Mouse (Mus musculus) midbrain, postnatal 0 days (tissue): ENCODE measurements around the gene Pafah2. TPM values are rescaled to one million over a fixed set of nuclear protein-coding genes. Genes with fewer than 3 reads are reported as not detected.
"Not testable (repeated sequence)": the region's sequence is repeated elsewhere in the genome, so short reads cannot be mapped to it uniquely, and the experiment has no call there.

ENCODE experiments used
- ATAC-seq: fragments of 200-750 bp; cut with Nextera tagmentation; 2 replicates; pipeline ENCODE4 v1.8.0; 2017; ENCODE audit warnings: moderate number of reproducible peaks, mild to moderate bottlenecking, moderate TSS enrichment, moderate library complexity; ENCODE audit not compliant: low FRiP score
- DNase-seq: peaks from one replicate; pipeline ENCODE4 v3.0.0-alpha.2; 2015; ENCODE audit warnings: low spot score
- H3K27ac ChIP-seq: fragments of 300-500 bp; sonication (generic); 2 replicates; pipeline ENCODE4 v1.5.1; 2014; ENCODE audit warnings: low read depth, mild to moderate bottlenecking, low read length, mixed read lengths
- H3K27me3 ChIP-seq: fragments of 300-500 bp; sonication (generic); 2 replicates; pipeline ENCODE4 v1.6.1; 2014; ENCODE audit warnings: low read length, control low read depth, mixed read lengths; ENCODE audit not compliant: insufficient read depth
- H3K36me3 ChIP-seq: fragments of 300-500 bp; sonication (generic); 2 replicates; pipeline ENCODE4 v1.6.1; 2014; ENCODE audit warnings: low read length, control low read depth, mixed read lengths; ENCODE audit not compliant: insufficient read depth
- H3K4me1 ChIP-seq: fragments of 300-500 bp; sonication (generic); 2 replicates; pipeline ENCODE4 v1.6.1; 2014; ENCODE audit warnings: mild to moderate bottlenecking, control low read depth, antibody characterized with exemption, low read length, mixed read lengths; ENCODE audit not compliant: insufficient read depth
- H3K4me2 ChIP-seq: fragments of 300-500 bp; sonication (generic); 2 replicates; pipeline ENCODE4 v1.6.1; 2014; ENCODE audit warnings: low read depth, mild to moderate bottlenecking, low read length, mixed read lengths; ENCODE audit not compliant: poor library complexity, severe bottlenecking
- H3K4me3 ChIP-seq: fragments of 300-500 bp; sonication (generic); 2 replicates; pipeline ENCODE4 v1.5.1; 2014; ENCODE audit warnings: low read depth, mild to moderate bottlenecking, low read length, moderate library complexity
- H3K9ac ChIP-seq: fragments of 300-500 bp; sonication (generic); replicated peaks from 2 replicates; pipeline ENCODE4 v1.6.1; 2014; ENCODE audit warnings: mild to moderate bottlenecking, low read length, moderate library complexity, mixed read lengths; ENCODE audit not compliant: poor library complexity, severe bottlenecking
- H3K9me3 ChIP-seq: fragments of 300-500 bp; sonication (generic); 2 replicates; pipeline ENCODE4 v1.6.1; 2016; ENCODE audit warnings: low read length, control low read depth
- CTCF ChIP-seq: IDR thresholded peaks from 2 replicates; pipeline ENCODE4 v1.5.1; 2016; ENCODE audit warnings: antibody characterized with exemption, mild to moderate bottlenecking
- WGBS: fragments of 180-500 bp; shearing (Covaris S2); extraction: QIAGEN DNeasy Blood & Tissue Kit; methylation state at CpG from one replicate; pipeline ENCODE4 v1.1.7; 2014; 5-methylcytosine and 5-hydroxymethylcytosine counted together
- polyA plus RNA-seq: library from polyadenylated mRNA; unstranded; fragments of >200 nt; fragmentation: Nextera tagmentation; extraction: Ambion mirVana; gene quantifications from 2 replicates; pipeline ENCODE4 v1.2.1, GENCODE M21; 2015
- total RNA-seq: library from RNA; depleted of rRNA; stranded (reverse); fragments of >200 nt; gene quantifications from 2 replicates; pipeline ENCODE4 v1.2.3, GENCODE M21; 2014

Pafah2 gene
- total and polyA plus RNA-seq, 2 experiments from 2014 or later = 5.7 to 8.3 TPM

DNA sequence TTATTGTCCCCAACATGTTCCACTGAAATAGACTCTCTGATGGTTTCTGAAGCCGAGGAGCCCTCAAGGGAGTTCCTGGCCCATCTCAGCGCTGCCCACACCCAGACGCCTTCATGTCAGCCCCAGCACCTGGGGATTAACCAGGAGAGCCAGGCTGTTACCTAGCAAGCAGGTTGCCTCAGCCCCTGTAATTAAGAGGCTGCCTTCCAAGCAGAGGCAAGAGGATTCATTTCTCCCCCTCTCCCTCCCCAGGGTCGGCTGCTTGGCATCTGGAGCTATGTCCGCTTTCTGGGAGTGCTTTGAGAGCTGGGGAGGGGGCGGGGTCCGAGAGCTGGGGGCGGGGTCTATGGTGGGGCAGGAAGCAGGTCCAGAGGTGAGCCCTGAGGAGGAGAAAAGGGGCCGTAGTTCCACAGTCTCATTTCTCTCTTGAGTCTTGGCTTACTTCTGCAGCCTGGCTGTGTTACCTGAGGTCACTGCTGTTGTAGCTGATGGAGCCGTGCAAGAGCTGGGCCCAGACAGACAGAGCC lies 18.0 kb upstream of the Pafah2 start:
- Histone ChIP-seq H3K9me3 (no peaks in the 10 kb centered on the region), H3K36me3 (no peaks in the 10 kb centered on the region), H3K4me2 (no peak overlapping the region), H3K27ac (no peak overlapping the region), H3K4me1 (no peaks in the 10 kb centered on the region), H3K27me3 (no peaks in the 10 kb centered on the region), H3K4me3 (no peak overlapping the region), H3K9ac (no peak overlapping the region)
- ATAC-seq (no peak), DNase-seq (no peak)
- 45% methylated on average over 10 of the region's 10 CpGs for WGBS
- no peak for TF ChIP-seq CTCF

DNA sequence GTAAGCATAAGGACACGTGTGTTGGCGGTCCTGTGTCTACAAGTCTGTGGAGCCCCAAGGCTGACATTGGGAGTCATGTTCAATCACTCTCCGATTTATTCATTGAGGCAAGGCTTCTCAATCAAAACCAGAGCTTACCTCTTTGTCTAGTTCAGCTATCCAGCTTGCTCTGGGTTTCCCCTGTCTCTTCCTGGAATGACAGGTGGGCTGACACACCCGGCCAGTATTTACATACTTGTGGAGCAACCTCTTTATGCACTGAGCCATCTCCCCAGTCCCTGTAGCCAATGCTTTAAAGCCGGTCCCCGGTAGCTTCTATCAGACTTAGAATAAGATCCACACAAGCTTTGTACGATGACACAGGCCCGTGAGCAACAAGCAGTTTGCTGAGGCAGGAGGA lies 16.6 kb upstream of the Pafah2 start:
- no peak overlapping the region for H3K4me2 ChIP-seq
- no peak overlapping the region for H3K4me3 ChIP-seq
- ATAC-seq = no peak
- DNase-seq = no peak
- no peaks in the 10 kb centered on the region for H3K36me3 ChIP-seq
- WGBS = 85% methylated on average over 8 of the region's 8 CpGs
- no peaks in the 10 kb centered on the region for H3K4me1 ChIP-seq
- no peak for TF ChIP-seq CTCF
- H3K9ac ChIP-seq = no peak overlapping the region
- no peaks in the 10 kb centered on the region for H3K27me3 ChIP-seq
- H3K9me3 ChIP-seq = no peaks in the 10 kb centered on the region
- no peak overlapping the region for H3K27ac ChIP-seq

DNA sequence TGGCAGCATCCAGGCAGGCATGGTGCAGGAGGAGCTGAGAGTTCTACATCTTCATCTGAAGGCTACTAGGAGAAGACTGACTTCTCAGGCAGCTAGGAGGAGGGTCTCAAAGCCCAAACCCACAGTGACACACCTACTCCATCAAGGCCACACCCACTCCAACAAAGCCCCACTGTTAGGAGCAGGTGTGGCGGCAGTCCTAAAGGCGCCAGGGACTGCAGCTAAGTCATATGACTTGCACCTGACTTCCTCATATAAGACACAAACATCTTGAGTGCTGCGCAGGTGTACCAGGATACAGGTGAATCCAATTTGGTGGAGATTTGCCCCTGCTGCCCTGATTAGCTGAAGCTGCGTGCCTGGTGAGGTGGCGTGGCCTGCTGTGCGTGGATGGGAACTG lies 12.4 kb upstream of the Pafah2 start, which contains the start of gene Extl1:
Gene Extl1, minus strand, starts transcription at position 101 of the 400 bp plus-strand sequence.
- not testable (repeated sequence) for ATAC-seq, H3K9ac ChIP-seq, H3K36me3 ChIP-seq, H3K4me2 ChIP-seq, H3K4me3 ChIP-seq, H3K27ac ChIP-seq, DNase-seq, H3K27me3 ChIP-seq, H3K9me3 ChIP-seq, H3K4me1 ChIP-seq
- WGBS = 92% methylated on average over 2 of the region's 6 CpGs

DNA sequence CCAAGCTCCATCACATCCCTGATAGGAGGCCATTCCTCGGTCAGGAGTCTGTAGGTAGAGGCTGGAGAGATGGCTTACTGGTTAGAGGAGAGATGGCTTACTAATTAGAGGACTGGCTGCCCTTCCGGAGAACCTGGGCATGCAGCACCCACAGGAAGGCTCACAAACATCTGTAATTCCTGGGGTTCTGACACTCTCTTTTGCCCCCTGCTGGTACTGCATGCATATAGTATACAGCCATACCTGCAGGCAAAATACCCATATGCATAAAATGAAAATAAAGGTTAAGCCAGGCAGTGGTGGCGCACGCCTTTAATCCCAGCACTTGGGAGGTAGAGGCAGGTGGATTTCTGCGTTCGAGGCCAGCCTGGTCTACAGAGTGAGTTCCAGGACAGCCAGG lies 8.9 kb upstream of the Pafah2 start:
- Histone ChIP-seq H3K4me2 (no peak overlapping the region), H3K4me1 (no peaks in the 10 kb centered on the region), H3K9ac (no peak overlapping the region), H3K36me3 (no peaks in the 10 kb centered on the region), H3K4me3 (no peak overlapping the region), H3K9me3 (no peaks in the 10 kb centered on the region), H3K27ac (no peak overlapping the region), H3K27me3 (no peaks in the 10 kb centered on the region)
- 73% methylated on average over 6 of the region's 6 CpGs for WGBS
- peak; percentile 62 for TF ChIP-seq CTCF
- ATAC-seq = no peak
- DNase-seq = no peak

DNA sequence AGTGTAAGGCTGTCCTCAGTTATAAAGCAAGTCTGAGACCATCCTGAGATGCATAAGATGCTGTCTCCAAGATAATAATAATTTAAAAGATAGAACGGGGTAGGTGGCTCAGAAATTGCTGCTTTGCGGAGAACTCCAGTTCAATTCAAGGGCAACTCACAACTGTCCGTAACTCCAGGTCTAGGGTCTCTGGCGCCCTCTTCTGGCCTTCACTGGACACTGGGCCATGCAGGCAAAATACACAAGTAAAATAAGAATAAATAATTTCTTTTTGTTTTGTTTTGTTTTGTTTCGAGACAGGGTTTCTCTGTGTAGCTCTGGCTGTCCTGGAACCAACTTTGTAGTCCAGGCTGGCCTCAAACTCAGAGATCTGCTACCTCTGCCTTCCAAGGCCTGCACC lies 7.7 kb upstream of the Pafah2 start:
- Histone ChIP-seq H3K9me3 (no peaks in the 10 kb centered on the region), H3K4me2 (no peak overlapping the region), H3K27me3 (no peaks in the 10 kb centered on the region), H3K9ac (no peak overlapping the region), H3K4me1 (no peaks in the 10 kb centered on the region), H3K36me3 (no peaks in the 10 kb centered on the region), H3K27ac (no peak overlapping the region), H3K4me3 (no peak overlapping the region)
- WGBS = 17% methylated on average over 5 of the region's 5 CpGs
- DNase-seq (peak; percentile 63), ATAC-seq (no peak)
- TF ChIP-seq CTCF = peak; percentile 81

DNA sequence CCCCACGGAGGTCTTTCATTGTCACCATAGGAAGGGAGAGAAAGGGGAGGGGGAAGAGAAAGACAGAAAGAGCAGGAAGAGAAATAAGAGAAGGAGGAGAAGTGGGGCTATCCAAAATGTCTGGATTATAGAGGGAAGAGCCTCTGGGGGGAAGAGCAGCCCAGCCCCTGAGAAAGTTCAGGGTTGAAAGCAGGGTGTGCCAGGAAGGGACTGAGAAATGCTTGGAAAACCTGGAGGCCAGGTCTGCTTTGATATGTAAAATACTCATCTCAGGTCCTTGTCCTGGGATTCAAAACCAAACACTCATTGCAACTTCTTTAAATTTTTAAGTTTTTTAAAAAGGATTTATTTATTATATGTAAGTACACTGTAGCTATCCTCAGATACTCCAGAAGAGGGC lies 4.5 kb upstream of the Pafah2 start:
- Histone ChIP-seq H3K4me1 (no peaks in the 10 kb centered on the region), H3K9ac (no peak overlapping the region), H3K27ac (no peak overlapping the region), H3K27me3 (no peaks in the 10 kb centered on the region), H3K4me3 (no peak overlapping the region), H3K36me3 (no peaks in the 10 kb centered on the region), H3K4me2 (no peak overlapping the region), H3K9me3 (no peaks in the 10 kb centered on the region)
- ATAC-seq (no peak), DNase-seq (no peak)
- 80% methylated on average over 1 of the region's 1 CpGs for WGBS
- TF ChIP-seq CTCF = no peak
